Mouse (Mus musculus) mature B cell (primary cell): ENCODE results near the gene Vangl1.

Experiments
- in situ Hi-C: fragments of 300-500 bp; cut with MboI; formaldehyde crosslinking; loops from 2 replicates; pipeline ENCODE4 v1.14.3; 2019

Gene Vangl1

GRCm38 (mm10) chr3:102144401-102144800, 60.1 kb downstream of the Vangl1 start:
- in situ Hi-C loops = no loop called here

GRCm38 (mm10) chr3:102143536-102143935, 61.0 kb downstream of the Vangl1 start:
- in situ Hi-C loops = no loop called here

GRCm38 (mm10) chr3:102142947-102143346, 61.5 kb downstream of the Vangl1 start:
- in situ Hi-C loops = no loop called here

- in situ Hi-C loops = no loop called here
Measured at GRCm38 (mm10) chr3:102141893-102142292, 62.6 kb downstream of the Vangl1 start.

DNA sequence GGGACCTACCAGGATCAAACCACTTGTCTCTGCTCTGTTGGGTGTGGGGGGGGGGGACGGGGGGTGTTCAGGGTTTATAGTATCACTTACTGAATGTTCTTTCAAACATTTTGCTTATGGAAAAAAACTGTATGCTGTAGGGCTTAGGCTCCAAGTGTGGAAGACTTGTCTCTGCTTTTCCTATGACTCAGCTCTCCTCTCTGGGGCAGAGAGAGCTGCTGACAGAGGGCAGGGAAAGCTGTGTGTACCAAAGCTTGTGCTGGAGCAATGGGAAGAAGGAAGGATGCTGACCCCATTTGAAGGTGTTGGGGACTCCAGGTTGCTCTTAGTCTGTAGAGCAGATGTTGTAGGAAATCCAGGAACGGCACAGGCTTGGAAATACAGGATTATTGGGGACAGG, 63.0 kb downstream of the Vangl1 start:
- in situ Hi-C loops = no loop called here

DNA sequence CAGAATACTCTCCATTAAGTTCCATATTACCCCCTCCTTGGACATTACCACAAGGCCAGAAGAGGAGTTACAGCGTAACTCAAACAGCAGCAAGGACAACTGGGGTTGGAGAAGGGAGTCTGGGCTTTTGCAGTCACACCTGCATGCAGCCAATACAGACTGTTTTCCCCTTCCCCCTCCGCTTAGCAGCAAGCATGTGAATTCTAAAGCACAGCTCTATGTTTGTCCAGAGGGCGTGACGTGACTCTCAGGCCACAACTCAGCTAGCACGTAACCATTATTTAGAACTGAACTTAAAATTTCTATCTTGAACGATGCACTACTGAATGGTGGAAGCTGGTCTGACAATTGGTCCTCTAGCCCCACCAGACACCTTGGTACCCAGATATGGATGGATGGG, 63.9 kb downstream of the Vangl1 start:
- in situ Hi-C loops = no loop called here

DNA sequence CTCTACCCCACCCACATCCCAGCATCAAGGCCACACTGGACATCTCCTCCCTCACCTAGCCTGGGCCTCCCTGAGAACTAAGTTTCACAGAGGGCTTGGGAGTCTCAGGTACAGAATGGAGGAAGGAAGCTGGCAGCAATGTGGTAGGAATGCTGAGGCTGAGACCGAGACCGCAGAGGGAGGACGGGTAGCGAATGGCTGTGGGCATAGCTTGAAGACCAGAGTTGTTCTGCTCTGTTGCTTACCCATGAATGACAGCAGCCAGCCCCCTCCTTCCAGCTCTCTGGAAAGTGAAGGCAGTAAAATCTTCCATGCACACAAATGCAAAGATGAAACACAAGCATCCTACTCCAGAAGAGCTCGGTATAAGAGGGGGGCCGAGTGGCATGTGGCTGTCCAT, 65.6 kb downstream of the Vangl1 start:
- in situ Hi-C loops = no loop called here

GRCm38 (mm10) chr3:102137158-102137557, 67.3 kb downstream of the Vangl1 start:
- in situ Hi-C loops = no loop called here

DNA sequence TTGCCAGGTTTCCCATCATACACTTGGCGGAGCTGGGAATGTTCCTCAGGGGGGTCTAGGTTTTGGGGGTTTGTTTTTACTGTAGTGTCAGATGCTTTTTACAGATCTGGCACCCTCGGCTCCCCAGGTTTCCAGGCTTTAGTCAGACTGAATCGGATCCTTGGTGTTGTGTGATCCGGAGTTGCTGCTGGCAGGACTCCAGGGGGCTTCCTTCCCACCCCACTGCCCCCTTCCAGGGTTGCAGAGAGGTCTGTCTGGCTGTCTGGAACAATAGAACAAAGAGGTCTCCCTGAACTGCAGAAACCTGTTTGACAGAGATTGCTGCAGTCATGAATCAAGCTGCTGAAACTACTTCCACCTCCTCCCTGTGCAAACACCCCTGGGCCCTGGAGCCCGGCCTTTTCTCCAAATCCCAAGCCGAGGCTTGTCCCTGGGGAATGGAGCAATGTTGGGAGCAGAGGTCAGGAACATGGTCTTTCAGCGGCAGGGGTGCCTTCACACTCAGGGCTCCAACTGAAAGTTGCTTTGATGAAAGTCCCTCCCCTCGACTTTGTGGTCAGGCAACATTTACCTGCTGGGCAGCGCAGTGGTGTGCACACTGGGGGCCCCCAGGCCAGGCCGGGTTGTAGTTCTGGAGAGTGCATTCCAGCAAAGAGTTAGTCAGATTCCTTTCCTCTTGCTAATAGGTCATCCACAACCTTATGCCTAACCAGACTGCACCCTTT, 68.9 kb downstream of the Vangl1 start:
- in situ Hi-C loops = no loop called here

GRCm38 (mm10) chr3:102131627-102132324, 72.7 kb downstream of the Vangl1 start:
- in situ Hi-C loops = no loop called here

- in situ Hi-C loops = no loop called here
Measured at GRCm38 (mm10) chr3:102130478-102130877, 74.0 kb downstream of the Vangl1 start.

GRCm38 (mm10) chr3:102128242-102128641, 76.3 kb downstream of the Vangl1 start:
- in situ Hi-C loops = no loop called here

GRCm38 (mm10) chr3:102127114-102127513, 77.4 kb downstream of the Vangl1 start:
- in situ Hi-C loops = no loop called here

GRCm38 (mm10) chr3:102125546-102125945, 78.9 kb downstream of the Vangl1 start:
- in situ Hi-C loops = no loop called here

DNA sequence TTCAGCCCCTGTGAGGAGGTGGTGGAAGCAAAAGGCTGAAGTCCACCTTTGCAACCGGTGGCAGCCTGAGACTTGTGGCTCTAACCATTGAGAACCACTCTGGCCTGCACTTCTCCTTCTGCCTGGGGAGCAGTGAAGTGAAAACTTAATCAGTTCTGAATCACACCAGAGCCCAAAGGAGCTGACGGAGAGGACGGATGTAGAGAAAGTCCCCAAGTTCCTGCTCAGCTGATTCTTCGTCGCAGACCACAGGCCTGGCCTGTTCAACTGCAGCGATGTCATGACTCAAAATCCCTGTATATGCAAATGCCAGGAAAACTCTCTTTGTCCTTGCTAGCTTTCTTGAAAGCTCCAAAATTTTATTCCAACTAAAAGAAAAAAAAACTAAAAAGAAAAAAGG, 80.8 kb downstream of the Vangl1 start:
- in situ Hi-C loops = no loop called here

DNA sequence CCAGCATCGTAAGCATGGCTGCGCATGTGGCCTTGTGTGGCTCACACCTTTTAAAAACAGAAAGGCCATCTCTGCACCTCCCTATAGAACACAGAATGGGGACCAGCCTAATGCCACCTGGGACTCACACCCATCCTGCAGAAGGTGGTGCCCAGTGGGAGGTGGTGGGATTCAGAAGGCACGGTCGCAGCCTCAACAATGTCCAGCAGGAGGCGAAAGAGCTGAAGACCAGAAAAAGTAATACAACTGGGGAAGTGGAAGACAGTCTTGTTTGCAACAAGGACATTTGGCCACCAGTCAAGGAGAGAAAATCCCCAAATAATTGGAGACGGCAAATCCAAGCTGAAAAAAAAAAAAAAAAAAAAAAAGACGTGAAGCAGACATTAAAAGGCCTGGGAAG, 82.4 kb downstream of the Vangl1 start:
- in situ Hi-C loops = no loop called here

- in situ Hi-C loops = no loop called here
Measured at GRCm38 (mm10) chr3:102120947-102121346, 83.5 kb downstream of the Vangl1 start.

DNA sequence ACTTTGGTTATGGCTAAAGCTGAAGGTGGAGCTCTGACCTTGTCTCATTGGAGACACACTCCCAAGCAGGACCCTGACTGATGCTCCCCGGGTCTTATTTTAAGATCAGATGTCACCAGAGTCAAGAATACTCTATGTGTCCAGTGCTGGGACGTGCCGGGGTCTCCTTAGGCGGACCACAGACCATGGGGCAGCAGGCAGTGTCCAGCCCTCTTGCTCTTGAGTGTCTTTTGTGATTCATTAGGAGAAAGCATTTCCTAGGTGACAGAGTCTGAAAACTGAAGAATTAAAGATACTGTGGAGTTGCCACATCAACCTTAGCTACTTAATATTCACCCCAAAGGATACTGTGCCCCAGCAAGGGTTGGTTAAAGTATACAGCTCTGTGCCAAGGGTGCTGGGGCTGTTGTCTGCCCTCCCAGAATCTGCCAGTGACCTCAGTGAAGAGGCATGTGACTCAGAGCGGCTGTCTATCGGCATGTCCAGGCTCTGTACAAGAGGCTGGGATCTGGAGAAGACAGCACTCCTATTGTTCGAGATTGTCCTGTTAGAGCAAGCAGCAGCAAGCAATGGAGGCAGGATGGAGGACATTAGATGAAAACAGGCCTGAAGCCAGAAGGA, 92.4 kb downstream of the Vangl1 start:
- in situ Hi-C loops = no loop called here

- in situ Hi-C loops = no loop called here
Measured at GRCm38 (mm10) chr3:102108201-102108600, 96.3 kb downstream of the Vangl1 start.

DNA sequence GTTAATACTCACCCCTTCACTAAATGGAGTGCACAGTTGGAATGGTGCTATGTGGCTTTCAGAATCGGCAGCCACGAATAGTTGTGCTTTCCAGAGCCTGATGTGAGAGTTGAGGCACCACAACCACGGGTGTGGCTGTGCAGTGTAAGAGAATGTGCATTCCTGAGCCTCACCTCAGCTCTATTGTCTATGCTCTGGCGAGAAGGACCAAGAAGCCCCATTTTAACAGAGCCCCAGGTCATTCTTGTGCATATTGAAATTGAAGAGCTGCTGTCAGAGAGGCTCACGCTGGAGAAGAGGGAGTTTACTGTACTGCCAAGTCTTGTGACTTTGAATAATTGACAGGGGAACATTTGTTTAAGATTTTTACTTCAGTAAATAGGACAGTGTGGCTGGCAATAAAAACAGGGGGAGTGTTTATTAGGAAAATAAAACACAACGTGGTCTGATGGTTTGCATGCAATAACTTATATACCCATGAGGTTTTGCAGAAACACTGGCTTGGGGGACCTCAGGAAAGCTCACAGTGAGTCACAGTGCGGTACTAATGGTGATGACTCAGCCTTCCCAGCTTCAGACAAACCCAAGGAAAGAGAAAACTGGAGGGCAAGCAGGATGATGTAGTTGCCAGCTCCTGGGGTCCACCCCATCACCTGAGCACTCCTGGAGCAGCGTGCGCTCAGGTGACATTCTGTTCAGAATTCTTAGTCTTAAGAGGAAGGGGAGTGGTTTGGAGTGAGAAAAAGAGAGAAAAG, 100.5 kb downstream of the Vangl1 start:
- in situ Hi-C loops = no loop called here
